Mouse (Mus musculus): ENCODE data around the gene Gpx4.

Gene Gpx4

DNA sequence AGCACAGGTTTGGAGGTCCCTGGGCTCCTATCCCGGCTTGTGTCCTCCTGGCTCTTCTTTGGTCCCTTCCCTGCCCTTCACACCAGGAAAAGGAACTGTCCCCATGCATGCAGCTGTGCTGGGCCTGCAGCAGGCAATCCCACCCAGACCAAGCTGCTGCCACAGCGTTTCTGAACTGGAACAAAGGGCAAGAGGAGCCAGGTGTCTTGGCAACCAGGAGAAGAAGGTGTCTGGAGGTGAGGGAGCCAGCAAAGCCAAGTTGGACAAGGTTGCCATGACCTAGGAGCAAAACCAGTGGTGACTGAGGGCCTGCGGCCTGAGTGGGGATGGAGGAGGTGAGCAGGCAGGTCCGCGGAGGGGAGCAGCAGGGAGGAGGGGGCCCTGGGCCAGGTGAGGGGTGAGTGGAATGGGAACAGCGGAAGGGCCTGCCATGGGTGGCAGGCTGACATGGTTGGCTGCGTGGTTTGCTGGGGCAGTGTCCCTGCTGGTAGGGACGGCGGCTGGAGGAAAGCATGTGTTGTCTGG, at the start of gene Gpx4:
TSS of gene Gpx4 (plus strand) at position 126 of the 525 bp plus-strand sequence.
- no peak for DNase-seq

DNA sequence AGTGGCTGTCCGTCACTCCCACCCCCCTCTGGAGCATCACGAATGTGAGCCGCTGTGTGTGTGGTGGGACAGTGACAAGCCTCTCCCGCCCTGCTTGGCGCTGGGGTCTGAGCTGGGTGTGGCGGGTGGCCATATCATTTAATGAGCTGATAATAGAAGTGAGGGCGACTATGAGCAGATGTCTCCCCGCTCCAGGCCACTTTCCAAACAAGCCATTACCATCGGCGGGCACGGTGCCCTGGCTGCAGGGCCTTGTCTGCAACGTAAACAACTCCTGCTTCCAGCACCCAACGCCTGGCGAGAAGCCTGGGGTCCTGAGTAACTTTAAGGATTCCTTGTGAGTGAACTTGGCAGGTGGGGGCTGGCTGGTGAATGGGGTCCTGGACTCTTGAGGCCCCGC, 49.1 kb upstream of the Gpx4 start:
- no peak for DNase-seq

DNA sequence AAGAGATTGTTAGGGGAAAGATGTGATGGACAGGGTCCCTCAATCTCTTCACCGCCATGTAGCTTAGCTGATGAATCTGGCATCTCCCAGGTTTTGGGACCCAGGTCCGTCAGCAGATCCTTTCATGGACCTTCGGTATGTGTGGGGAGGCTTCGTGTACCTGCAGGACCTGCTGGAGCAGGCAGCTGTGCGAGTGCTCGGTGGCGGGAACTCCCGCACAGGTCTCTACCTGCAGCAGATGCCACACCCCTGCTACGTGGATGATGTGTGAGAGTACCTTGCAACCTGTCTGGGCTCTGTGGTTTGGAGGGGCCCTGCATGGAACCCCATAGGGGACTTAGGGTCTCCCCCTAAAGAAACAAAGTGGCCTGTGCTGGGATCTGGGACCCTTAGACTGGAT, 45.0 kb upstream of the Gpx4 start:
- DNase-seq = no peak

DNA sequence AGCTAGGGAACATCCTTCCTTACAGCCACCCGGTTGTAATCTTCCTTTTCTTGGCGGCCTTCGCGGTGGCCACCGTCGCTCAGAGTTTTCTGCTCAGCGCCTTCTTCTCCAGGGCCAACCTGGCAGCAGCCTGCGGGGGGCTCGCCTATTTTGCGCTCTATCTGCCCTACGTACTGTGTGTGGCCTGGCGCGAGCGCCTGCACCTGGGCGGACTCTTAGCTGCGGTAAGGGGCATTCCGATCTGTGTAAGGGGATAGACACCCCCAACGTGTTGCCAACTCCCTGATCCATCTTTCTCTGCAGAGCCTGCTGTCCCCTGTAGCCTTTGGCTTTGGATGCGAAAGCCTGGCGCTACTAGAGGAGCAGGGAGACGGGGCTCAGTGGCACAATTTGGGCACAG, 44.1 kb upstream of the Gpx4 start:
- DNase-seq = no peak

DNA sequence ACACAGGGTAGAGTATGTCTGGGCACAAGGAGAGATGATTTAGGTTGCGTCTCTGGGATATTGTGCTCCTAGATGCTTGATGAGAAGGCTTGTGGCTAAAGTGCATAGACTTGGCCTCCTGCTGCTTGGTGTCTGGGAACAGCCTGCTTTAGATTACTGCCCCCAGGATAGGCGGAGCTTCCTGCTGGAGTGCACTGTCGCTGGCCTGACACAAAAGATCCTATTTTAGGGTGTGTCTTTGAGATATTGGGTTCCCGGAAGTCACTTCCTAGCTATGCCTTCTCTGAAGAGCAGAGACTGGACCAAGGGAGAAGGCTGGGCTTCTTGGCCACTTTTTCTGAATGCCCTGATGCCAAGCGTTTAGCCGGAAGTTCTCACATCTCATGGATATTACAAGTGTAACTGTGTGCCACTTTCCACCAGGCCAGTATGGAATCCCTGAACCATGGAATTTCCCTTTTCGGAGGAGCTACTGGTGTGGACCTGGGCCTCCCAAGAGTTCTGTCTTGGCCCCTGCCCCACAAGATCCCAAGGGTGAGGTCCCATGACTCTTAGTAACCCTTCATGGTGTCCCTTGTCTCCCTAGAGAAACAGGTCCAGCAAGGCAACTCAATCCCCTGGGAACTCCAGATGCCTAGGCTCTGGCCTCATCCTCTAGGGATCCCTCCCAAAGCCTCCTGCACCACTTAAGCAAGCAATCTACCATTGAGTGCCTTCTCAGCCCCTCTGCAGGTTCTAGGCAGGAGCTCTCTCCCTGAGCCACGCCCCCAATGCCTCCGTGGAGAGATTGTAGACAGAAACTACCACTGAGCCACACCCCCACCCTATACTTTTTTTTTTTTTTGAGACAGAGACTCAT, 43.4 kb upstream of the Gpx4 start:
- DNase-seq = no peak

DNA sequence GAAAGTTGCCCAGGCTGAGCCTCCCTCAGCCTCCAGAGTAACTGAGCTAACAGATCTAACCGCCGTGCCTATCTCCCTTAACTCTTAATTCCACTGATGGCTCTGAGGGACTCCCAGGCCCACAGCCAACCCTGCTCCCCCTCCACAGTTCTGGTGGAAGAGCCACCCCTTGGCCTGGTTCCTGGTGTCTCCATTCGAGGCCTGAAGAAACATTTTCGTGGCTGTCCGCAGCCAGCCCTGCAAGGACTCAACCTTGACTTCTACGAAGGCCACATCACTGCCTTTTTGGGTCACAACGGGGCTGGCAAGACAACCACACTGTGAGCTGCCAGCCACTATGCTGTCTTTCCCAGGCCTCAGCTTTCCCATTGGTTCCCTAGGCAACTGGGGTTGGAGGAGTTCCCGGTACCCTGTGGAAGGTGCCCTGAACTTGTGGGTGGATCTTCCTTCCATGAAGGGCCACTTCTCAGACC, 42.7 kb upstream of the Gpx4 start:
- DNase-seq = no peak

DNA sequence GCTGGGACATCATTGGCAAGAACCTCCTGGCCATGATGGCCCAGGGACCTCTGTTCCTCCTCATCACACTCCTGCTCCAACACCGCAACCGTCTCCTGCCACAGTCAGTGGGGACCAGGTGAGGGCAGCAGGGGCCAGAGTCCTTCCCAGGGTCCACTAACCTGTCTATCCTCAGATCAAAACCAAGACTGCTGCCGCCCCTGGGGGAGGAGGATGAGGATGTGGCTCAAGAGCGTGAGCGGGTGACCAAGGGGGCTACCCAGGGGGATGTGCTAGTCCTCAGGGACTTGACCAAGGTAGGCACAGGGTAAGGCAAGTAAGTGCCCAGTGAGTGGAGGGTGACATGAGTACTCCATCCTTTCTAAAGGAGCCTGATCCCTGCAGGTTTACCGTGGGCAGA, 35.2 kb upstream of the Gpx4 start:
- DNase-seq = no peak

DNA sequence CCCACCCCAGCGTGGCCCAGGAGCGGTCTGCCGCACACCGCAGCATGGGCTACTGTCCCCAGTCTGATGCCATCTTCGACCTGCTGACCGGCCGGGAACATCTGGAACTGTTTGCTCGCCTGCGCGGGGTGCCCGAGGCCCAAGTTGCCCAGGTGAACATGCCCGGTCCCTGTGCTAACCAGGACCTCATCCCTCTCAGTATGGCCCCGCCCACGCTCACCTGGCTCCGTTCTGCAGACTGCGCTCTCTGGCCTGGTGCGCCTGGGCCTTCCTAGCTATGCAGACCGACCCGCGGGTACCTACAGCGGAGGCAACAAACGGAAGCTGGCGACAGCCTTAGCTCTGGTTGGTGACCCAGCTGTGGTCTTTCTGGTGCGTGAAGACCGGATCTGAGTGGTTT, 33.4 kb upstream of the Gpx4 start:
- no peak for DNase-seq

DNA sequence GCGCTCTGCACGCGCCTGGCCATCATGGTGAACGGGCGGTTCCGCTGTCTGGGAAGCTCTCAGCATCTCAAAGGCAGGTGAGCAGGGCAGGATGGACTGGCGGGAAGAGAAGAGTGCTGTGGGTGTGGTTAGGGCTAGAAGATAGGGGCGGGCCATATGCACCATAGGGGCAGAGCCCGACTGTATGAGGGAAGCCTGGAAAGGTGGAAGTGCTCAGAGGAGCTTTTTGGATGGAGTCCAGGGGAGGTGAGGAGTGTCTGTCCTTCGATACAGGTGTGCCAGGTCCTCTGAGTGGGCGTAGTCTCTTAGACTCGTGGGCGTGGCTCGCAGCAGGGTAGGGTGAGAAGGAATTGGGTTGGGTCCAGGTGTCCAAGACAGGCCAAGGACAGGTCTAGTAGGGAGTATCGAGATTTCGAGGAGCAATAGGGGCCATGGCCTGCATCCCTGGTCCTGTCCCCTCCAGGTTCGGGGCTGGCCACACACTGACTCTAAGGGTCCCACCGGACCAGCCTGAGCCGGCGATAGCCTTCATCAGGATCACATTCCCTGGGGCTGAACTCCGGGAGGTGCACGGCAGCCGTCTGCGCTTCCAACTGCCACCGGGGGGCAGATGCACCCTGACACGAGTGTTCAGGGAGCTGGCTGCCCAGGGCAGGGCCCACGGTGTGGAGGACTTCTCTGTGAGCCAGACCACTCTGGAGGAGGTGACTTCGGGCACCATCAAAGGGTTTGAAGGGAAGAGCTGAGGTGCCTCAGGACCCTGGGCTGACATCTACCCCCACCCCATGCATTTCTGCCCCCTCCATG, 32.3 kb upstream of the Gpx4 start:
- peak; percentile 57 for DNase-seq

DNA sequence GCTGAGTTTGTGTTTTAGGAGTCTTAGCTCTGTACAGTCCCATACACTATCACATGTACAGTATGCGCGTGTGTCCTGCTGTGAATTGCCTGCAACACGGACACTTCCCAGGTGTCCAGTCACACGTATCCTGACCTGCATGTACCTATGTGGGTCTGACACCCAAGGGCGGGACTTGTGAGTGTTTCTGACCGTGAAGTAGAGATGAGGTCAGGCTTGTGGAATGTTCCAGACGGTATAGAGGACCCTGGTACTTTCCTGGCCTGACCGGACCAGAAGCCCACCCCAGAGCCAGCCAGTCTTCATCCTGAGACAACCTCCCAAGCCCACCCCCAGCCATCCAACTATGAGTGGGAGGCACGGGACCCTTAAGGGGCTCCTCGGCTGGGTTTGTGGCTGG, 31.4 kb upstream of the Gpx4 start:
- DNase-seq = no peak

DNA sequence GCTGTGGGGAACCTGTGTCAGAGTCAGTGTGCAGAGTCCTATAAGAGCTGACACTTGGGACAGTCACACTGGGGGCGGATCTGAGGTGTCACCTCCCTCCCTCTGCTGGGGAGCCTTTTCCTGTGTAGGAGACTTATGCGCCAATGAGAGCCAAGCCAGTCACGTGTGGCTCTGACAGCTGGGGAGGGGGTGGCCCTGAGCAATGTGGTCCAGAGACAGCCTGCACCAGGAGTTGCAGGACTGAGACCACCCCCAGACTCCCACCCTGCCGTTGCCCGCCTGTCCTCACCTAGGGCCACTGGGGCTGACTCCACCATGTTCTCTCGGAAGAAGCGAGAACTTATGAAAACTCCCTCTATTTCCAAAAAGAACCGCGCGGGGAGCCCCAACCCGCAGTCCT, 30.5 kb upstream of the Gpx4 start, which contains the start of gene Arhgap45:
TSS of gene Arhgap45 (plus strand) at position 143 of the 400 bp plus-strand sequence.
- peak; percentile 89 for DNase-seq

DNA sequence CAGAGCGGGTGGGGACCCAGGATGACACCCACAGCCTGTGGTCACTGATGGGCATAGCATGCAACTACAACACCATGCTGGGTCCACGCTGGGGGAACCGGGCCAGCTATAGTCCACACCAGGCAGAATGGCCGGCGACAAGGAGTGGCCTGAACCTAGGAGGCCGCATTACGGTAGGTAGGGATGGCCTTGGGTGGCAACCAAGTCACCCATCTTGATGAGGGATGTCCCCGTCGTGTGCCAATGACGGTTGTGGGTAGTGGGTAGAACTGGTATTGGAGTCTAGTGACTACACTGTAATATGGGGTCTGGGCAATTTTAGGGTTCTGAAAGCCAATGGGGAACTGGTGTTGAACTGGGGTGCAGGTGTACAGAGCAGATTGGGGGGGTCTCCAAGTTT, 30.0 kb upstream of the Gpx4 start:
- DNase-seq = no peak

DNA sequence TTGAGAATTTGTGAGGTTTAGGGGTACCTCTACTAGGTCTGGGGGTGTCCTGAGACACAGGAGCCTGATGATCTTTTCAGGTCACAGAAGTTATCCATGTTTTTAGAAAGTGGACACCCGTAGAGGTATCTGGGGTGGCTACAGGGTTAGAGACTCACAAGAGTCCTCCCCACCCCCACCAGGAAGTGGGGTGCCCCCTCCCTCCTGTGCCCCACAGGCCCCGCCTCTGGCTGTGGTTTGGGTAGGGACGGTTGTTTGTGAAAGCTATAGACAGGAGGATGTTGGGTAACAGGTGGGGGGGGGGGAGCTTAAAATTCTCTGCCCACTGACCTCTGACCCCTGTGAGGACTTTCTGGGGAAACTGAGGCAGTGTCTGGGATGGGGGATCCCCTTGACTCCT, 29.6 kb upstream of the Gpx4 start:
- DNase-seq = peak; percentile 97

DNA sequence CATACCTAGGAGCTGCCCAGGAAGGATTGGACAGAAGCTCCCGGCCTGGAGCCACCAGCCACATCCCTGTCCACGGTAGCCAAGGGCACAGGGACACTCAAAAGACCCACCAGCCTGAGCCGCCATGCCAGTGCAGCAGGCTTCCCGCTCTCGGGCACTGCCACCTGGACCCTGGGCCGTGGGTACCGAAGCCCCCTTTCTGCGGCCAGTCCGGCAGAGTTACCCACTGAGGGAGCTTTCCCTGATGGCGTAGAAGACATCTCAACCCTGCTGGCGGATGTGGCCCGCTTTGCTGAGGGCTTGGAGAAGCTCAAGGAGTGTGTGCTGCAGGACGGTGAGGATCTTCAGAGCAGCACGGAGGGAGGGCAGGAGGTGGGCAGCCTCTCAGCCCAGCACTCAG, 29.2 kb upstream of the Gpx4 start:
- peak; percentile 75 for DNase-seq

DNA sequence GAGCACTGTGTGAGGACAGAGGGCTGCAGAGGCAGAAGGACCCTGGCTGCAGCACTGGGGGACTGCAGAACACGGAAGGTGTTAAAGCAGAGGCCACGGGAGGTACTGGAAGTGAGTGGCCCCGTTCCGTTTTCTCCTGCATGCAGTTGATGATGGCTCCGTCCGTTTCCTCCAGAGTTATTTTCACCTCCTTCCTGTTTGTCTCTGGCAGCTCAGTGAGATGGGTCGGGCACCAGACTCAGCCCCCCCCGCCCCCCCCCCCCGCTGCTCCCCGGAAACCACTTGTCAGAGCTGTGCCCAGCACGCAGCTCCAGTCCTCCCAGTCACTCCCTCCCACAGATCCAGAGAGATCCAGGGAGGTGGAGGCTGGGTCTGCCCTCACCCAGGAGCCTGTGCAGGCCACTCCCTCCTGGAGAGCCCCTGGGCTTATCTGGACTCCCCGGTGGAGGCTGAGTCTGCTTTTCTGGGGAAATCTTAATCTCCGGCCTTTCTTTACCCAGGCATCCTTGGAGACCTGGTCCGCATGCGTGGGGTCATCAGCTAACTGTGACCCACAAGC, 28.1 kb upstream of the Gpx4 start:
- DNase-seq = peak; percentile 75

DNA sequence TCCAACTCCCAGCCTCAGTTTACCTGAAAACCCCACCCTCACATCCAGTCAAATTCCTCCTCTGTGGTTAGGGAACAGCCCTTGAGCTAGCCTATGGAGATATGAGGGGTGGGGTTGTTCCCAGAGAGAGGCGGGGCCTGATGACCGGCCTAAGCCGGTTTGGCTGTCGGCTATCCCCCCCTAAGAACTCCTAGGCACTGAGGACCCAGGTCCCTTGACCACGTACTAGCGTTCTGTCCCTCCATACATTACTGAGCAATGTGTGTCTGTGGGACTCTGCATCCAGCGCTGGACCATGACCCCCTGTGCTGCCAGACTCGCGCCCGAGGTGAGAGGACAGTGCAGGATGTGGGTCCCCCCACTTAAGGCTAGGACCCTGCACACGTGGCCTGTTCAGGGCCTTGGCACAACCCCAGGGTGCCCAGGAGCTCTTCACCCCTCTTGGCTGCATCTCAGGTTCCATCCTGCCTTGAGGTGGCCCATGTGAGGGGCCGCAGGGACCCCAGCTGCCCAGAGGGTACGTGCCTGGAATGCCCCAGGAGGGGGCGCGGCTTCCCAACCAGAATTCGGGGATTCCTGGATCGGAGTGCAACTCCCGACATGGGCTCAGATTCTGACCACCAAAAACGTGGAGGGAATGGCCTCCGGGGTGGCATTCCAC, 27.4 kb upstream of the Gpx4 start:
- DNase-seq = no peak

DNA sequence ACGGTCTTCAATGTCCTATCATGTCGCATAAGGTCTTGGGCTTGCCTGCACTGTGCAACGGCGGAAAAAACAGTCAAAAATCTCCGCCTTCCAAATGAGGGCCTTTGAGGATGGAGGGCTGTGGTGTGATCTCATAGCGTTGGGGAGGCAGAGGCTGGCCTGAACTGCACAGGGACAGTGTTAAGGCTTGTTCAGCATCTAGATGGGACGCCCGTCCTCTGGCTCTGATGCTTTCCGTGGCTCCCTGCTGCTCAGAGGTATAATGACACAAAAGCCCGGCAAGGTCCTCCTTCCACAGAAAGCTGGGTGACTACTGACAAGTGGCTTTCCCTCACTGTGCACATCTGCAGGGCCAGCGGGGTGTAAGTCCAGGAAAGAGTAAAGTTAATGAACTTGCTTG, 26.8 kb upstream of the Gpx4 start:
- DNase-seq = no peak

DNA sequence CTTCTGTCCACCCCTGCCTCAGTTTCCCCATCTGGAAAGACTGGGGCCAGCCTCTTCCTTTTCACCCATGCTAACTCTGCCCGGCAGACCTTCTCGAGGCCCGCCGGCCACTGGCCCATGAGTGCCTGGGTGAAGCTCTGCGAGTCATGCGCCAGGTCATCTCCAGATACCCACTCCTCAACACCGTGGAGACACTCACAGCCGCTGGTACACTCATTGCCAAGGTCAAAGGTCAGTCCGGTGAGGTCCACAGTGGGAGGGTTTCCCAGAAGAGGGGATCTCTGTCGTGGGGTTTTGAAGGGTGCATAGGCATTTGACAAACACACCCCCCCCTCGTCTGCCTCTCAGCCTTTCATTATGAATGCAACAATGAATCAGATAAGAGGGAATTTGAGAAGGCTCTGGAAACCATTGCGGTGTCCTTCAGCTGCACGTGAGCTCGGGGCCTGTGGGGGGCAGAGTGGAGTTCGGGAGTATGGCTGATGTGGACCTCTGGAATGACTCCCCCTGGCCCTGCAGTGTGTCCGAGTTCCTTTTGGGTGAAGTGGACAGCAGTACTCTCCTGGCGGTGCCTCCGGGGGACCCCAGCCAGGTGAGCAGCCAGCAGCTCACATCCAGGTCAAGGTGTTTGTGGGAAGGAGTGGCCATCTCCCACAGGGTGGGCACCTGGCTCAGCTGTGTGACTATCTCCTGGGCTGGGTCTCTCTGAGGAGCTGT, 26.2 kb upstream of the Gpx4 start:
- DNase-seq = no peak

DNA sequence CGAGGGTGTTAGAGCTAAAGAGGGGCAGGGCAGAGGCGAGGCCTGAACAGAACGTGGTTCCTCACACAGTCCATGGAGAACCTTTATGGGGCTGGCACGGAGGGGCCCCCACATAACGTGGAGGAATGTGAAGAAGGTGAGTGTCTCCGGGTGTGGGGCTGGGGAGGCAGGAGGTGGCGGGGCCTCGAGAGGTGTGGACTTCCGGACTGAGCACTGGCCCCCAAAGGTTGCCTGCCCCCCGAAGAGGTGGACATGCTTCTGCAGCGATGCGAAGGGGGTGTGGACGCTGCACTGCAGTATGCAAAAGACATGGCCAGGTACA, 25.7 kb upstream of the Gpx4 start:
- DNase-seq = no peak

DNA sequence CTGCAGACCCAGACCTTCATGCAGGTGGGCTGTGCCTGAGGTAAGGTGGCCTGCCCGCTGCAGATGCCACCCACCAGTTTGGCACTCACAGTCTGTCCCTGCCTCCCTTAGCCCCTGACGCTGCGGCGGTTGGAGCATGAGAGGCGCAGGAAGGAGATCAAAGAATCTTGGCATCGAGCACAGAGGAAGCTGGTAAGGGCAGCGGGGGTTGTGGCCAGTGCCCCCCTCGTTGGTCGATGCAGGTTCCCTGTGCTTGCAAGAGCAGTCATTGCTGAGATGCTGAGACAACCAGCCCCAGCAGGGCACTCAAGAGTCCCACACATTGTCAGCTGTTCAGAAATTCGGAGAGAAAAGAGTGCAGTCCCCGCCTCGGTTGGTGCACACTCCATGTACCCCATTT, 24.8 kb upstream of the Gpx4 start:
- peak; percentile 68 for DNase-seq

DNA sequence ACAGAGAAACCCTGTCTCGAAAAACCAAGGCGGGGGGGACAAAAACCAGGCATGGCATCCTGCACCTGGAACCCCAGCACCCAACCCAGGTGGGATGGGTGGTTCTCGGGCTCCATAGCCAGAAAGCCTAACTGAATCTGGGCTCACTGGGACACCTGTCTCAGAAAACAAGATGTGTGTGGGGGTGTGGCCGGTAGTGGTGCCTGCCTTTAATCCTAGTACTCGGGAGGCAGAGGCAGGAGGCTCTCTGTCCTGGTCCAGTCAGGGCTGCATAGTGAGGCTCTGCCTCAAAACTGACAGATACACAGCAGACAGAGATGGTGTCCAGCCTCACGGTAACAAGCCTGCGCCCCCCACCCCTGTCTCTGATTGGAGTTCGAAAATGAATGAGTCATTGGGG, 24.2 kb upstream of the Gpx4 start:
- no peak for DNase-seq

DNA sequence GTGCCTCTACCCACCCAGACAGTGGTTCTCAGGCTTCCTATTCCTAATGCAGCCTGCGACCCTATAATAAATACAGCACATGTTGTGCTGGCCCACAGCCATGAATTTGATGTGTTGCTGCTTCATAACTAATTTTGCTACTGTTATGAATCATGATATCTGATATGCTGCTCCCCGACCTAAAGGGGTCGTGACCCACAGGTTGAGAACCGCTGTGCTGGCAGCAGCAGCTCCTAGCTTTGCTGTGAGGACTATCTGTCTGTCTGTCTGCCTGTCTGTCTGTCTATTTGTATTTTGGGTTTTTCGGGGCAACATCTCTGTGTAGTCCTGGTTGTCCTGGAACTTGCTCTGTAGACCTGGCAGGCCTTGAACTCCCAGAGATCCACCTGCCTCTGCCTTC, 23.2 kb upstream of the Gpx4 start:
- DNase-seq = no peak

All from thymus, postnatal 25 days (tissue).